Mouse (Mus musculus): ENCODE measurements at regions not wholly inside any gene's neighbourhood (a gene's known extent, or its start where the extent isn't known, plus 50 kb on each side); places are given as distances from the start of the nearest gene placed in this dataset.

DNA sequence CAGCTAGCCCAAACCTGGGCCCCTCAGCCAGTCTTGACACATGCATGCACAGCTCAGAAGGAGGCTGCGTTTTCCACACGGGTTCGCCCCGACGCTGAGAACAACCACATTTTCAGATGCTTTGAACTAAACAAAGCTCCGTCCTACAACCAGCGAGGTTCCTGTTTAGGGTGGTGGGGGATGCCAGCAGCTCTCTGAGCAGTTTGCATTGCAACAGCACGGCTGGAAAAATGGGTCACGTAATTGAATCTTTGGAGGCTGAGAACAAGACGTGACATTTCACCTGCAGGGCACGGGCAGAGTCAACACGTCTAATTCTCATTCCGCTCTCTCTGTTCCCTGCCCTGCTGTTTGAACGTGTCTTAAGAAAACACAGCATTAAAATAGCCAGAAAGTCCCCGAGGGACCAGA, 119.2 kb downstream of the Syk start:
- no peak overlapping the region for H3K4me3 ChIP-seq (ENCODE audit: control insufficient read depth, low read depth, low read length)
- no peak overlapping the region for H3K27ac ChIP-seq (ENCODE audit: control insufficient read depth, insufficient read depth, low read depth, low read length)
- no peaks in the 10 kb centered on the region for H3K4me1 ChIP-seq (ENCODE audit: control insufficient read depth, insufficient read depth, low read length)
- TF ChIP-seq CTCF (IDR thresholded peaks at IDR 0.05; ENCODE audit: control insufficient read depth, insufficient read depth, insufficient replicate concordance, low read depth, low read length): no peak
- TF ChIP-seq POLR2A (IDR thresholded peaks at IDR 0.05; ENCODE audit: control insufficient read depth, low read depth, low read length): no peak
- H3K27me3 ChIP-seq (ENCODE audit: control insufficient read depth, insufficient read depth, low read length): no peaks in the 10 kb centered on the region
- H3K36me3 ChIP-seq (ENCODE audit: control insufficient read depth, insufficient read depth, low read length): no peaks in the 10 kb centered on the region

GRCm38 (mm10) chr13:52703401-52704164, 120.6 kb downstream of the Syk start:
- H3K36me3 ChIP-seq (ENCODE audit: control insufficient read depth, insufficient read depth, low read length): no peaks in the 10 kb centered on the region
- TF ChIP-seq POLR2A (IDR thresholded peaks at IDR 0.05; ENCODE audit: control insufficient read depth, low read depth, low read length) (no peak), CTCF (IDR thresholded peaks at IDR 0.05; ENCODE audit: control insufficient read depth, insufficient read depth, insufficient replicate concordance, low read depth, low read length) (no peak)
- H3K4me3 ChIP-seq (ENCODE audit: control insufficient read depth, low read depth, low read length): no peak overlapping the region
- H3K4me1 ChIP-seq (ENCODE audit: control insufficient read depth, insufficient read depth, low read length): no peaks in the 10 kb centered on the region
- H3K27me3 ChIP-seq (ENCODE audit: control insufficient read depth, insufficient read depth, low read length): no peaks in the 10 kb centered on the region
- no peak overlapping the region for H3K27ac ChIP-seq (ENCODE audit: control insufficient read depth, insufficient read depth, low read depth, low read length)

- Histone ChIP-seq H3K27me3 (ENCODE audit: control insufficient read depth, insufficient read depth, low read length) (no peaks in the 10 kb centered on the region), H3K36me3 (ENCODE audit: control insufficient read depth, insufficient read depth, low read length) (no peaks in the 10 kb centered on the region), H3K27ac (ENCODE audit: control insufficient read depth, insufficient read depth, low read depth, low read length) (no peak overlapping the region), H3K4me3 (ENCODE audit: control insufficient read depth, low read depth, low read length) (no peak overlapping the region), H3K4me1 (ENCODE audit: control insufficient read depth, insufficient read depth, low read length) (no peaks in the 10 kb centered on the region)
- TF ChIP-seq POLR2A (IDR thresholded peaks at IDR 0.05; ENCODE audit: control insufficient read depth, low read depth, low read length) (no peak), CTCF (IDR thresholded peaks at IDR 0.05; ENCODE audit: control insufficient read depth, insufficient read depth, insufficient replicate concordance, low read depth, low read length) (no peak)
These were observed 121.7 kb downstream of the Syk start for GRCm38 (mm10) chr13:52704673-52705072.

GRCm38 (mm10) chr13:52709580-52709979, 126.6 kb downstream of the Syk start:
- Histone ChIP-seq H3K4me3 (ENCODE audit: control insufficient read depth, low read depth, low read length) (no peak overlapping the region), H3K27me3 (ENCODE audit: control insufficient read depth, insufficient read depth, low read length) (no peaks in the 10 kb centered on the region)
- TF ChIP-seq POLR2A (IDR thresholded peaks at IDR 0.05; ENCODE audit: control insufficient read depth, low read depth, low read length) (no peak), CTCF (IDR thresholded peaks at IDR 0.05; ENCODE audit: control insufficient read depth, insufficient read depth, insufficient replicate concordance, low read depth, low read length) (no peak)

GRCm38 (mm10) chr13:52711713-52712369, 128.9 kb downstream of the Syk start:
- no peak overlapping the region for H3K27ac ChIP-seq (ENCODE audit: control insufficient read depth, insufficient read depth, low read depth, low read length)
- no peaks in the 10 kb centered on the region for H3K4me1 ChIP-seq (ENCODE audit: control insufficient read depth, insufficient read depth, low read length)
- H3K27me3 ChIP-seq (ENCODE audit: control insufficient read depth, insufficient read depth, low read length): no peaks in the 10 kb centered on the region
- H3K36me3 ChIP-seq (ENCODE audit: control insufficient read depth, insufficient read depth, low read length): no peaks in the 10 kb centered on the region
- H3K4me3 ChIP-seq (ENCODE audit: control insufficient read depth, low read depth, low read length): no peak overlapping the region
- TF ChIP-seq POLR2A (IDR thresholded peaks at IDR 0.05; ENCODE audit: control insufficient read depth, low read depth, low read length): no peak
- peak; percentile 41; the same call in 1 of the 2 replicates for TF ChIP-seq CTCF (IDR thresholded peaks at IDR 0.05; ENCODE audit: control insufficient read depth, insufficient read depth, insufficient replicate concordance, low read depth, low read length)

More at GRCm38 (mm10) chr13:52709580-52709979, 126.6 kb downstream of the Syk start:
- no peaks in the 10 kb centered on the region for H3K4me1 ChIP-seq (ENCODE audit: control insufficient read depth, insufficient read depth, low read length)
- H3K36me3 ChIP-seq (ENCODE audit: control insufficient read depth, insufficient read depth, low read length): no peaks in the 10 kb centered on the region
- H3K27ac ChIP-seq (ENCODE audit: control insufficient read depth, insufficient read depth, low read depth, low read length): no peak overlapping the region

- no peak overlapping the region for H3K27ac ChIP-seq (ENCODE audit: control insufficient read depth, insufficient read depth, low read depth, low read length)
- H3K36me3 ChIP-seq (ENCODE audit: control insufficient read depth, insufficient read depth, low read length): no peaks in the 10 kb centered on the region
- TF ChIP-seq CTCF (IDR thresholded peaks at IDR 0.05; ENCODE audit: control insufficient read depth, insufficient read depth, insufficient replicate concordance, low read depth, low read length): no peak
- no peak for TF ChIP-seq POLR2A (IDR thresholded peaks at IDR 0.05; ENCODE audit: control insufficient read depth, low read depth, low read length)
- H3K27me3 ChIP-seq (ENCODE audit: control insufficient read depth, insufficient read depth, low read length): no peaks in the 10 kb centered on the region
- H3K4me1 ChIP-seq (ENCODE audit: control insufficient read depth, insufficient read depth, low read length): no peaks in the 10 kb centered on the region
- no peak overlapping the region for H3K4me3 ChIP-seq (ENCODE audit: control insufficient read depth, low read depth, low read length)
These were observed 138.5 kb downstream of the Syk start for GRCm38 (mm10) chr13:52721463-52721862.

DNA sequence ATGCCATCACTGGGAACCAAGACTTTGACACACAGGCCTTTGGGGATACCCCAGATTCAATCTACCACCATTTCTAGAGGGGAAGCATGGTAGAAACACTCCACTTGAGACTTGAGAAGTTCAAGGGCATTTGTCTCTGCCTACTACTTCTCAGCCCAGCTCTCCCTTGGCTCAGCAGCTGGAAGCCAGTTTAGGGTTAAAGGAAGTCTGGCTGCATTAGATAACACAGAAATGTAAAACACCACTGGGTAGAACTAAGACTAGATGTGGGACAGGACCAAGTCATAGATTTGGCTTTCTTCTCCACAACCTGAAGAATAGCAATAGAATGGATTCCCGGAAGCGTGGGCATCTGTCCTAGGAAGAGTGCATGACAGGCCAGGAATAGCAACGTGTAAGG, 139.7 kb downstream of the Syk start:
- no peak for TF ChIP-seq POLR2A (IDR thresholded peaks at IDR 0.05; ENCODE audit: control insufficient read depth, low read depth, low read length)
- TF ChIP-seq CTCF (IDR thresholded peaks at IDR 0.05; ENCODE audit: control insufficient read depth, insufficient read depth, insufficient replicate concordance, low read depth, low read length): no peak
- no peaks in the 10 kb centered on the region for H3K27me3 ChIP-seq (ENCODE audit: control insufficient read depth, insufficient read depth, low read length)
- no peak overlapping the region for H3K4me3 ChIP-seq (ENCODE audit: control insufficient read depth, low read depth, low read length)
- no peak overlapping the region for H3K27ac ChIP-seq (ENCODE audit: control insufficient read depth, insufficient read depth, low read depth, low read length)
- H3K4me1 ChIP-seq (ENCODE audit: control insufficient read depth, insufficient read depth, low read length): no peaks in the 10 kb centered on the region
- H3K36me3 ChIP-seq (ENCODE audit: control insufficient read depth, insufficient read depth, low read length): no peaks in the 10 kb centered on the region
